Mouse (Mus musculus) liver, embryonic 14.5 days (tissue): ENCODE results near the gene Limk2.

Experiments
- CTCF ChIP-seq: IDR thresholded peaks from 2 replicates; pipeline ENCODE4 v1.5.1; 2016; ENCODE audit warnings: antibody characterized with exemption, low read depth, control low read depth
- EP300 ChIP-seq: IDR thresholded peaks from 2 replicates; pipeline ENCODE4 v1.6.1; 2016; ENCODE audit warnings: antibody characterized with exemption, low read depth

- TF ChIP-seq CTCF (no peak), EP300 (no peak)
Observed at GRCm38 (mm10) chr11:3298813-3299185, 110.2 kb downstream of the Limk2 start.
